9 mouse cellular contexts compared by ENCODE assay signal in the genomic region with DNA sequence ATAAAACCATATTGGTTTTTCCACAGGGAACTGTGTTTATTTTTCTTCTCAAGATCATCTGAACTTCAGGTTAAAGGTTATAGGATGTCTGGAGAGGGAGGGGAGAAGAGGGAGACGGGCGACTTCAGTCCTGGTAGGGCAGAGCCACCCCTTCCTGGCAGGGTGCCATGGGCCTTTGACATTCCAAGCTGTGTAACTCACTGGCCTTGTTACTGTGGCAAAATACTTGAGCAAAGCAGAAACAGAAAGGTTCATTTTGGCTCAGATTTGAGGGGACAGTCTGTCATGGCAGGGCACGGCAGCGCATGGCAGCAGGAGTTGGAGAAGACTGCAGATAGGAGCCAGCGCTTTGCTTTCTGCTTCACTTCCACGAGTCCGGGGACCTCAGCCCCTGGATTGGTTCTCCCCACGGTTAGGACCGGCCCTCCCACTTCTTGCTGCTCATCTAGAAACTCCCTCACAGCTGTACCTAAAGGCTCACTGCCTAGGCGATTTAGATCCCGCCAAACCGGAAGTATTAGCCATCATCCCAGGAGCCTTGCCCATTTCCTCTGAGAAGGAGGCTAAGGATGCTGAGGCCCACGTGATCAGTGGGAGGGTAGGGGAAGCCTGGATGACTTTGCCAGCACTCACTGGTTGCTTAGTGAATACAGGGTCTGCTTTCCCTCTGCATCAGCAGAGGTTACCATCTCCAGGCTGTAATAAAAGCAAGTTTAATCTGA.
DNase-seq lines count a peak whose midpoint lies in the region; ATAC-seq lines count a peak whose summit lies in the region.
"Had no signal": no experiment of that assay in that cellular context is flagged by ENCODE, and none has a peak within 500 bp of the region (broad histone marks: within the 10 kb centered on the region; RNA-seq: fewer than 3 reads in every experiment).

No protein-coding gene starts in this region.

- no peak overlapping the region for H3K9ac ChIP-seq in hindbrain, embryonic 15.5 days
- H3K9ac ChIP-seq in hindbrain, embryonic 11.5 days (ENCODE audit: low read depth, low read length), result no peak overlapping the region
- H3K9ac ChIP-seq in heart, embryonic 15.5 days, result no peak overlapping the region
- H3K9ac ChIP-seq in forebrain, embryonic 16.5 days (replicated peaks; ENCODE audit: low read depth, low read length), result no peak overlapping the region

- 0 out of 2 replicates have a peak, but pooled peaks cover 3% of the 10 kb centered on the region for H3K4me1 ChIP-seq in hindbrain, embryonic 15.5 days (replicated peaks)
- no peaks in the 10 kb centered on the region for H3K4me1 ChIP-seq in hindbrain, embryonic 11.5 days (replicated peaks; ENCODE audit: control insufficient read depth, insufficient read depth, low read length)
- peaks cover 5% of the 10 kb centered on the region for H3K4me1 ChIP-seq in heart, embryonic 15.5 days (replicated peaks)
- H3K4me1 ChIP-seq in forebrain, embryonic 16.5 days (replicated peaks; ENCODE audit: control insufficient read depth, insufficient read depth, low read length), result 0 out of 2 replicates have a peak, but pooled peaks cover 5% of the 10 kb centered on the region

- no peak overlapping the region for H3K4me3 ChIP-seq in hindbrain, embryonic 15.5 days
- H3K4me3 ChIP-seq in hindbrain, embryonic 11.5 days (ENCODE audit: low read depth, low read length), result no peak overlapping the region
- no peak overlapping the region for H3K4me3 ChIP-seq in heart, embryonic 15.5 days
- H3K4me3 ChIP-seq in forebrain, embryonic 16.5 days (replicated peaks; ENCODE audit: low read length), result no peak overlapping the region

- H3K27me3 ChIP-seq in hindbrain, embryonic 15.5 days, result no peaks in the 10 kb centered on the region
- H3K27me3 ChIP-seq in hindbrain, embryonic 11.5 days (ENCODE audit: control insufficient read depth, insufficient read depth, low read length), result no peaks in the 10 kb centered on the region
- 0 out of 2 replicates have a peak, but pooled peaks cover 9% of the 10 kb centered on the region for H3K27me3 ChIP-seq in heart, embryonic 15.5 days
- H3K27me3 ChIP-seq in forebrain, embryonic 16.5 days (replicated peaks; ENCODE audit: control insufficient read depth, insufficient read depth, low read length), result no peaks in the 10 kb centered on the region

- no peaks in the 10 kb centered on the region for H3K9me3 ChIP-seq in hindbrain, embryonic 15.5 days
- no peaks in the 10 kb centered on the region for H3K9me3 ChIP-seq in hindbrain, embryonic 11.5 days (ENCODE audit: control insufficient read depth, low read length)
- H3K9me3 ChIP-seq in heart, embryonic 15.5 days (replicated peaks), result no peaks in the 10 kb centered on the region
- H3K9me3 ChIP-seq in forebrain, embryonic 16.5 days (ENCODE audit: control insufficient read depth, low read length), result no peaks in the 10 kb centered on the region

- no peak overlapping the region for H3K27ac ChIP-seq in hindbrain, embryonic 15.5 days (replicated peaks)
- H3K27ac ChIP-seq in hindbrain, embryonic 11.5 days (ENCODE audit: low read depth, low read length), result no peak overlapping the region
- no peak overlapping the region for H3K27ac ChIP-seq in heart, embryonic 15.5 days
- no peak overlapping the region for H3K27ac ChIP-seq in forebrain, embryonic 16.5 days (ENCODE audit: low read length)

- H3K36me3 ChIP-seq in hindbrain, embryonic 15.5 days, result no peaks in the 10 kb centered on the region
- H3K36me3 ChIP-seq in hindbrain, embryonic 11.5 days (ENCODE audit: control insufficient read depth, insufficient read depth, low read length), result no peaks in the 10 kb centered on the region
- H3K36me3 ChIP-seq in heart, embryonic 15.5 days, result no peaks in the 10 kb centered on the region
- no peaks in the 10 kb centered on the region for H3K36me3 ChIP-seq in forebrain, embryonic 16.5 days (ENCODE audit: control insufficient read depth, insufficient read depth)

- ATAC-seq in hindbrain, embryonic 15.5 days (ENCODE audit: low FRiP score, low read depth), result no peak
- ATAC-seq in hindbrain, embryonic 11.5 days (ENCODE audit: low FRiP score), result no peak
- ATAC-seq in heart, embryonic 15.5 days (replicated peaks; ENCODE audit: insufficient number of reproducible peaks, insufficient read depth, low FRiP score, low read depth), result 0 out of 2 replicates have a peak, but pooled peaks have one; percentile 22
- no peak; the same call in 1 of the 2 replicates for ATAC-seq in forebrain, embryonic 16.5 days

- WGBS in hindbrain, embryonic 15.5 days, result 49% methylated on average over 13 of the region's 13 CpGs
- 42% methylated on average over 13 of the region's 13 CpGs for WGBS in hindbrain, embryonic 11.5 days
- 34% methylated on average over 13 of the region's 13 CpGs for WGBS in heart, embryonic 15.5 days
- 35% methylated on average over 13 of the region's 13 CpGs for WGBS in forebrain, embryonic 16.5 days

- H3K4me2 ChIP-seq in hindbrain, embryonic 15.5 days, result 0 out of 2 replicates have a peak overlapping the region, but pooled peaks have one; percentile 7
- H3K4me2 ChIP-seq in hindbrain, embryonic 11.5 days (replicated peaks; ENCODE audit: low read depth, low read length), result no peak overlapping the region
- peak overlapping the region; percentile 43 for H3K4me2 ChIP-seq in heart, embryonic 15.5 days
- no peak overlapping the region for H3K4me2 ChIP-seq in forebrain, embryonic 16.5 days (ENCODE audit: low read length)

- DNase-seq in hindbrain, embryonic 11.5 days (ENCODE audit: low spot score), result no peak
- DNase-seq in urinary bladder, postnatal 14 days (ENCODE audit: low spot score), result peak; percentile 32
- DNase-seq in urinary bladder, postnatal 25 days (ENCODE audit: low spot score), result no peak
- no peak for DNase-seq in natural killer cell, adult 2 months (ENCODE audit: low spot score in 2 of 2)
- no peak for DNase-seq in thymus, postnatal 0 days (ENCODE audit: low spot score)
- DNase-seq: thymus, postnatal 36 days had no signal

Comparison
In these comparisons a context has a peak if more than half of its experiments do, and no peak if none do; other contexts are left out.
1. H3K4me2 ChIP-seq: peak in hindbrain, embryonic 15.5 days (single experiment) and heart, embryonic 15.5 days (single experiment); none in hindbrain, embryonic 11.5 days (single experiment) and forebrain, embryonic 16.5 days (single experiment).